ENCODE assay signal across 27 mouse cellular contexts in the genomic region with DNA sequence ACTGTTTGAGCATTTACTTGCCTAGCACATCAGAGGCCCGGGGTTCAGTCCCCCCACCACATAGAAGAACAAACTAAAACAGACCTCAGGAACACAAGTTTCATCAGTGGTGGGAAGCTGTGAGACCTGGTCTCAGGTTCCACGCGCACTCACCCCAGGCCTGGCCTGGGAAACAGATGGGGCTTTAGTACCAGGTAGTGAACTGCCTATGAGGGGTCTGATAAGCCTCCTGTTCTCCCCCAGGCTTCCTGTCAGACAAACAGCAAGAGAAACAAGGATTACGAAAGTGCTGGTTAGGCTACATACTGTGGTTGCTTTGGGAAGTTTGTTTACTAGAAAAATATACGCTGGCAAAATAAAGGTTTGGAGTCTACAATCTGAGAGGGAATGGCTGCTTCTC.
DNase-seq lines count a peak whose midpoint lies in the region; ATAC-seq lines count a peak whose summit lies in the region.
"Had no signal": no experiment of that assay in that cellular context is flagged by ENCODE, and none has a peak within 500 bp of the region (broad histone marks: within the 10 kb centered on the region; RNA-seq: fewer than 3 reads in every experiment).

No protein-coding gene starts in this region.

- H3K4me3 ChIP-seq in forebrain, embryonic 10.5 days: no peak overlapping the region
- no peak overlapping the region for H3K4me3 ChIP-seq in forebrain, embryonic 12.5 days (replicated peaks)
- no peak overlapping the region for H3K4me3 ChIP-seq in embryonic facial prominence, embryonic 13.5 days
- no peak overlapping the region for H3K4me3 ChIP-seq in limb, embryonic 10.5 days
- H3K4me3 ChIP-seq: kidney, embryonic 15.5 days; midbrain, embryonic 12.5 days; myocyte; neural tube, embryonic 12.5 days had no signal

- H3K9me3 ChIP-seq in forebrain, embryonic 10.5 days: no peaks in the 10 kb centered on the region
- no peaks in the 10 kb centered on the region for H3K9me3 ChIP-seq in forebrain, embryonic 12.5 days
- no peaks in the 10 kb centered on the region for H3K9me3 ChIP-seq in embryonic facial prominence, embryonic 13.5 days
- no peaks in the 10 kb centered on the region for H3K9me3 ChIP-seq in limb, embryonic 10.5 days (replicated peaks)
- H3K9me3 ChIP-seq: kidney, embryonic 15.5 days; midbrain, embryonic 12.5 days; neural tube, embryonic 12.5 days had no signal

- 85% methylated on average over 5 of the region's 5 CpGs for WGBS in forebrain, embryonic 10.5 days
- 84% methylated on average over 5 of the region's 5 CpGs for WGBS in forebrain, embryonic 12.5 days
- WGBS in embryonic facial prominence, embryonic 13.5 days: 68% methylated on average over 5 of the region's 5 CpGs
- 83% methylated on average over 5 of the region's 5 CpGs for WGBS in limb, embryonic 10.5 days

- no peak for ATAC-seq in forebrain, embryonic 12.5 days (ENCODE audit: low FRiP score)
- no peak for ATAC-seq in embryonic facial prominence, embryonic 13.5 days (ENCODE audit: insufficient number of reproducible peaks, insufficient read depth, low FRiP score, low TSS enrichment, low read depth)
- no peak for ATAC-seq in cerebellum, adult (ENCODE audit: insufficient number of reproducible peaks, low FRiP score, low TSS enrichment)
- ATAC-seq in frontal cortex, adult (ENCODE audit: low TSS enrichment): no peak
- ATAC-seq: forebrain, postnatal 0 days; hindbrain, embryonic 16.5 days; Patski had no signal

- DNase-seq in forebrain, embryonic 10.5 days (ENCODE audit: extremely low spot score, low spot score): no peak
- DNase-seq in 416B (ENCODE audit: low read depth): peak; percentile 79
- no peak for DNase-seq in limb, embryonic 10.5 days (ENCODE audit: low spot score)
- no peak for DNase-seq in spleen, postnatal 10 days (ENCODE audit: low spot score in 2 of 2)
- DNase-seq: adrenal gland, postnatal 10 days; cerebellum, adult 11-12 months; cerebellum, adult 9-11 months; forebrain, postnatal 0 days; gastrocnemius, postnatal 14 days; heart, adult 18-20 months; kidney, adult 18-20 months; kidney, postnatal 25 days; liver; lung, adult 2 months; right cerebral cortex, adult 18-20 months had no signal

- H3K4me2 ChIP-seq in forebrain, embryonic 12.5 days: no peak overlapping the region
- no peak overlapping the region for H3K4me2 ChIP-seq in embryonic facial prominence, embryonic 13.5 days
- H3K4me2 ChIP-seq: heart, embryonic 11.5 days; kidney, embryonic 15.5 days; midbrain, embryonic 12.5 days; neural tube, embryonic 12.5 days had no signal

- peaks cover 44% of the 10 kb centered on the region for H3K4me1 ChIP-seq in forebrain, embryonic 10.5 days
- peaks cover 6% of the 10 kb centered on the region for H3K4me1 ChIP-seq in forebrain, embryonic 12.5 days
- peaks cover 50% of the 10 kb centered on the region for H3K4me1 ChIP-seq in embryonic facial prominence, embryonic 13.5 days
- peaks cover 63% of the 10 kb centered on the region for H3K4me1 ChIP-seq in limb, embryonic 10.5 days

- H3K27me3 ChIP-seq in forebrain, embryonic 10.5 days (ENCODE audit: poor library complexity, severe bottlenecking): no peaks in the 10 kb centered on the region
- no peaks in the 10 kb centered on the region for H3K27me3 ChIP-seq in forebrain, embryonic 12.5 days
- H3K27me3 ChIP-seq in embryonic facial prominence, embryonic 13.5 days: no peaks in the 10 kb centered on the region
- H3K27me3 ChIP-seq in limb, embryonic 10.5 days (ENCODE audit: low read depth, poor library complexity, severe bottlenecking): no peaks in the 10 kb centered on the region
- H3K27me3 ChIP-seq: kidney, embryonic 15.5 days; midbrain, embryonic 12.5 days; neural tube, embryonic 12.5 days; Patski had no signal

- no peak overlapping the region for H3K9ac ChIP-seq in forebrain, embryonic 12.5 days
- no peak overlapping the region for H3K9ac ChIP-seq in embryonic facial prominence, embryonic 13.5 days
- H3K9ac ChIP-seq: forebrain, postnatal 0 days; kidney, embryonic 15.5 days; liver, embryonic 14.5 days; midbrain, embryonic 12.5 days; neural tube, embryonic 12.5 days had no signal

- peak overlapping the region; percentile 40; the same call in 1 of the 2 replicates for H3K27ac ChIP-seq in forebrain, embryonic 10.5 days
- no peak overlapping the region for H3K27ac ChIP-seq in forebrain, embryonic 12.5 days
- H3K27ac ChIP-seq in embryonic facial prominence, embryonic 13.5 days: peak overlapping the region; percentile 65
- peak overlapping the region; percentile 71 for H3K27ac ChIP-seq in limb, embryonic 10.5 days
- H3K27ac ChIP-seq: liver, embryonic 14.5 days; midbrain, embryonic 12.5 days; neural tube, embryonic 12.5 days had no signal

- no peaks in the 10 kb centered on the region for H3K36me3 ChIP-seq in forebrain, embryonic 10.5 days (replicated peaks)
- no peaks in the 10 kb centered on the region for H3K36me3 ChIP-seq in forebrain, embryonic 12.5 days (replicated peaks)
- no peaks in the 10 kb centered on the region for H3K36me3 ChIP-seq in embryonic facial prominence, embryonic 13.5 days
- no peaks in the 10 kb centered on the region for H3K36me3 ChIP-seq in limb, embryonic 10.5 days
- H3K36me3 ChIP-seq: kidney, embryonic 15.5 days; midbrain, embryonic 12.5 days; neural tube, embryonic 12.5 days had no signal
